Mouse (Mus musculus) brain, embryonic 14.5 days (tissue): ENCODE results near the gene P3h4.

Experiments
- CTCF ChIP-seq: fragments of 200-500 bp; IDR thresholded peaks from 2 replicates; pipeline ENCODE4 v1.5.1; 2012; ENCODE audit warnings: inconsistent platforms, mild to moderate bottlenecking, moderate library complexity, borderline replicate concordance; ENCODE audit not compliant: insufficient read depth, insufficient read length; ENCODE audit errors: extremely low read depth
- POLR2A ChIP-seq: fragments of 200-500 bp; IDR thresholded peaks from 2 replicates; pipeline ENCODE4 v1.6.1; 2012; ENCODE audit warnings: mild to moderate bottlenecking, inconsistent platforms, borderline replicate concordance; ENCODE audit not compliant: poor library complexity, insufficient read depth, insufficient read length, severe bottlenecking; ENCODE audit errors: extremely low read depth

DNA sequence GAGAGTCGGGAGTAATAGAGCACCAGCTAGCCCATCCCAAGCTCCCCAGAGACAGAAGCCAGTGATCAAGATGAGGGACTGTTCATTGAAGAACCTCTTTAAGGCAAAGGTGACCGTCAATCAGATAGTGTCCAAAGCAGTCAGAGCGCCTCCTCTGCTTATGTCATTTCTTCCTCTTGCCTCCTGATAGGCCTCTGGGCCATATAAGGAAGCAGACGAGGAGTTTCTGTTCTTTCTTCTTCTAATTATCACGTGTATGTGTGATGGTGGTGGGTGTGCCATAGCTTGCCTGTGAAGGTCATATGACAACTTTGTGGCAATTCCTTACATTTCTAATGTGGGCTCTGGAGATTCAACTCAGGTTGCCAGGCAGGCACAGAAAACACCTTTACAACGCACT lies 13.8 kb downstream of the P3h4 start:
- TF ChIP-seq CTCF (no peak), POLR2A (no peak)
